Mouse (Mus musculus): Measurements from ENCODE around the gene Slc2a3.
A peak's percentile ranks its signal among the peaks of the same experiment; 100 is the strongest.

Slc2a3 gene

GRCm38 (mm10) chr6:122801301-122801800, at the start of gene Slc2a3:
Slc2a3 (minus strand) TSS chr6:122801640.
- DNase-seq = peak in 1 of 2 experiments; percentile 66

- DNase-seq = no peak
These were observed 42.3 kb upstream of the Slc2a3 start for GRCm38 (mm10) chr6:122843759-122844158.

GRCm38 (mm10) chr6:122837539-122837938, 36.1 kb upstream of the Slc2a3 start:
- no peak for DNase-seq

GRCm38 (mm10) chr6:122836974-122837373, 35.5 kb upstream of the Slc2a3 start:
- DNase-seq = no peak

GRCm38 (mm10) chr6:122834365-122834764, 32.9 kb upstream of the Slc2a3 start:
- peak in 1 of 2 experiments; percentile 59 for DNase-seq

- DNase-seq = no peak
These were observed 31.4 kb upstream of the Slc2a3 start for GRCm38 (mm10) chr6:122832880-122833279.

- peak; percentile 40 to 45 for DNase-seq
These were observed 26.6 kb upstream of the Slc2a3 start for GRCm38 (mm10) chr6:122828086-122828485.

- DNase-seq = peak; percentile 63 to 76
These were observed 24.7 kb upstream of the Slc2a3 start for GRCm38 (mm10) chr6:122825923-122826742.

- no peak for DNase-seq
These were observed 23.7 kb upstream of the Slc2a3 start for GRCm38 (mm10) chr6:122825166-122825565.

GRCm38 (mm10) chr6:122824086-122824485, 22.6 kb upstream of the Slc2a3 start:
- peak; percentile 23 to 43 for DNase-seq

- DNase-seq = peak in 1 of 2 experiments; percentile 9
These were observed 20.4 kb upstream of the Slc2a3 start for GRCm38 (mm10) chr6:122821822-122822221.

- DNase-seq = peak in 1 of 2 experiments; percentile 6
These were observed 19.6 kb upstream of the Slc2a3 start for GRCm38 (mm10) chr6:122820799-122821650.

- DNase-seq = peak in 1 of 2 experiments; percentile 42
These were observed 18.8 kb upstream of the Slc2a3 start for GRCm38 (mm10) chr6:122820071-122820798.

- peak; percentile 84 to 88 for DNase-seq
These were observed 18.0 kb upstream of the Slc2a3 start, which contains the start of gene Foxj2 for GRCm38 (mm10) chr6:122819306-122820070. Foxj2 (plus strand) TSS chr6:122819914.

GRCm38 (mm10) chr6:122813640-122814039, 12.2 kb upstream of the Slc2a3 start:
- no peak for DNase-seq

GRCm38 (mm10) chr6:122812716-122813115, 11.3 kb upstream of the Slc2a3 start:
- DNase-seq = no peak

- DNase-seq = peak; percentile 47 to 64
These were observed 10.5 kb upstream of the Slc2a3 start for GRCm38 (mm10) chr6:122811771-122812600.

- peak; percentile 96 to 97 for DNase-seq
These were observed 9.8 kb upstream of the Slc2a3 start for GRCm38 (mm10) chr6:122811280-122811652.

GRCm38 (mm10) chr6:122810615-122811279, 9.3 kb upstream of the Slc2a3 start:
- peak; percentile 98 to 99 for DNase-seq

- no peak for DNase-seq
These were observed 8.7 kb upstream of the Slc2a3 start for GRCm38 (mm10) chr6:122810022-122810614.
